Mouse (Mus musculus) testis, adult 2 months (tissue): Measurements from ENCODE around the gene Gpbp1l1. TPM values are rescaled to one million over a fixed set of nuclear protein-coding genes. Genes with fewer than 3 reads are reported as not detected.

Experiments
- H3K27ac ChIP-seq: fragments of 200-500 bp; 2 replicates; pipeline ENCODE4 v1.5.1; 2012; ENCODE audit warnings: low read depth, low read length; ENCODE audit not compliant: control insufficient read depth, insufficient read depth
- H3K27me3 ChIP-seq: fragments of 200-500 bp; 2 replicates; pipeline ENCODE4 v1.6.1; 2012; ENCODE audit warnings: mild to moderate bottlenecking, low read length, moderate library complexity; ENCODE audit not compliant: control insufficient read depth, insufficient read depth
- H3K36me3 ChIP-seq: fragments of 200-500 bp; 2 replicates; pipeline ENCODE4 v1.6.1; 2012; ENCODE audit warnings: mild to moderate bottlenecking, low read length; ENCODE audit not compliant: control insufficient read depth, insufficient read depth
- H3K4me1 ChIP-seq: fragments of 200-500 bp; 2 replicates; pipeline ENCODE4 v1.6.1; 2012; ENCODE audit warnings: low read length; ENCODE audit not compliant: control insufficient read depth, insufficient read depth
- H3K4me3 ChIP-seq: fragments of 200-500 bp; 2 replicates; pipeline ENCODE4 v1.5.1; 2012; ENCODE audit warnings: low read depth, mild to moderate bottlenecking, low read length, moderate library complexity, mixed read lengths; ENCODE audit not compliant: control insufficient read depth
- CTCF ChIP-seq: fragments of 200-500 bp; IDR thresholded peaks from 2 replicates; pipeline ENCODE4 v1.5.1; 2012; ENCODE audit warnings: low read depth, mild to moderate bottlenecking, inconsistent platforms, low read length, moderate library complexity; ENCODE audit not compliant: control insufficient read depth, insufficient read depth, insufficient replicate concordance
- POLR2A ChIP-seq: fragments of 200-500 bp; IDR thresholded peaks from 2 replicates; pipeline ENCODE4 v1.6.1; 2012; ENCODE audit warnings: low read depth, mild to moderate bottlenecking, inconsistent platforms, low read length, moderate library complexity; ENCODE audit not compliant: control insufficient read depth
- polyA plus RNA-seq: library from polyadenylated mRNA; depleted of rRNA; stranded (reverse); fragments of >200 nt; gene quantifications from 2 replicates; pipeline ENCODE4 v1.2.3, GENCODE M21; 2012; rRNA removed

Gene Gpbp1l1
- polyA plus RNA-seq, result 38.8 and 39.9 TPM in 2 replicates

DNA sequence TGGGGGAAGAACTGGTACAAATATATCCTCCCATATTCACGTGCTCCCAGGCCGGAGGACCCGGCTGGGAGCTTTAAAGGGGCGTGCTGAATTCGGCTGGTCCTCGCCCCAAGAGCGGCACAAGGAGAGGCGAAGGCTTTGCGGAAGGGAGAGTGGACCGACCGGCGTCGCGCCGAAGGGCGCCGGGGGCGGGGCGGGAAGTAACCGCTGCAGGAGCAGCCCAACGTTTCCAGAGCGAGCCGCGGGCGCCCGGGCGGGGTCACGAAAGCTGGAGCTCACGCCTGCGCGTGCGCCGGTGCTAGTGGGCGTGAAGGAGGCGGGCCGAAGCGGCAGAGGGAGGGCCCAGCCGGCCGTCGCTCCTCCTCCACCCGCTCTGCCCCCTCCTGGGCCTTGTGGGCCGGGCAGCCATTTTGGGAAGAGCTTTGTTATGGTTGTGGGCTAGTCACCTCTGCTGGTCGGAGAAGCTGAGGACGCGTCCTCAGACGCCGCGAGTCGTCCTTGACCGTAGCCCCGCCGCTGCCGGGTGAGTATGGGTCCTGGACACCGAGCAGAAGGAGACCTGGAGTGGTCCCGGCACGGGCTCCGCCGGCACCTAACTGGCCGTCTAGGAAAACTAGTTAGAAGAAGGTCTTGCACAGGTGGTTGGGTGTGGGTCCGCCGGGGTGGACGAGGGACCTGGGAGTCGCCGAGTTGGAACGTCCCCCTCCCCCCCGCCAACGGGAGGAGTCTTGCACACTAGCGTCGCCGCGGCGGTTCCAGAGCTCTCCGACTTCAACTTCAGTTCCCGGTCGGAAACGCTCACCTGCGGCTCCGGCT is at the start of gene Gpbp1l1:
Gene Gpbp1l1, plus strand, starts transcription at position 353 of the 816 bp plus-strand sequence.
- no peaks in the 10 kb centered on the region for H3K36me3 ChIP-seq
- H3K27me3 ChIP-seq, result no peaks in the 10 kb centered on the region
- peak within 1 kb of the TSS; percentile 100 for H3K27ac ChIP-seq
- TF ChIP-seq POLR2A (peak; percentile 82), CTCF (no peak)
- no peaks in the 10 kb centered on the region for H3K4me1 ChIP-seq
- peak within 1 kb of the TSS; percentile 93 for H3K4me3 ChIP-seq

DNA sequence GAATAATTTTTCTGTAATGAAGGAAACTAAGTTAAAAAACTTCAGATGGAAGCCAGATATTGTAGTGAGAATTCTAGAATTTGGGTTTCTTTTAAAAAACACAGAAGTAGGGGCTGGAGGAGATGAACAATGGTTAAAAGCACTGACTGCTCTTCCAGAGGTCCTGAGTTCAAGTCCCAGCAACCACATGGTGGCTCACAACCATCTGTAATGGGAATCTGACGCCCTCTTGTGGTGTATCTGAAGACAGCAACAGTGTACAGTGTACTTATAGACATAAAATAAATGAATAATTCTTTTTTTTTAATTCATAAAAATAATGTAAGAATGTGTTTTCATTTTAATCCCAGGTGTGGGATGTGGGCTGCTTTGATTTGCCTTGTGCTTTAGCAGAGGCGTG is 26.3 kb upstream of the Gpbp1l1 start:
- Histone ChIP-seq H3K27ac (no peak overlapping the region), H3K27me3 (no peaks in the 10 kb centered on the region), H3K4me3 (no peak overlapping the region), H3K36me3 (no peaks in the 10 kb centered on the region), H3K4me1 (no peaks in the 10 kb centered on the region)
- no peak for TF ChIP-seq POLR2A
- no peak for TF ChIP-seq CTCF

DNA sequence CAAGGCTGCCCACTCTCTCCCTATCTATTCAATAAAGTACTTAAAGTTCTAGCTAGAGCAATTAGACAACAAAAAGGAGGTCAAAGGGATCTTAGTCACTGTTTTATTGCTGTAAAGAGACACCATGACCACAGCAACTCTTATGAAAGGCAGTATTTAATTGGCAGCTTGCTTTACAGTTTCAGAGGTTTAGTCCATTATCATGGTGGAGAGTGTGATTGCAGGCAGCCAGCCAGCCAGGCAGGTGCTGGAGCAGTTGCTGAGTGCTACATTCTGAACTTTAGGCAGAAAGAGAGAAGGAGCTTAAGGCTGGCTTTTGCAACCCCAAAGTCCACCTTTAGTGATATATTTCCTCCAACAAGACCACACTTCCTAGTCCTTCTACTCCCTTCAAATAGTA is 21.1 kb upstream of the Gpbp1l1 start:
- H3K36me3 ChIP-seq, result peaks cover 2% of the 10 kb centered on the region
- no peaks in the 10 kb centered on the region for H3K4me1 ChIP-seq
- no peak overlapping the region for H3K27ac ChIP-seq
- H3K4me3 ChIP-seq, result no peak overlapping the region
- TF ChIP-seq CTCF, result no peak
- TF ChIP-seq POLR2A, result no peak
- no peaks in the 10 kb centered on the region for H3K27me3 ChIP-seq

DNA sequence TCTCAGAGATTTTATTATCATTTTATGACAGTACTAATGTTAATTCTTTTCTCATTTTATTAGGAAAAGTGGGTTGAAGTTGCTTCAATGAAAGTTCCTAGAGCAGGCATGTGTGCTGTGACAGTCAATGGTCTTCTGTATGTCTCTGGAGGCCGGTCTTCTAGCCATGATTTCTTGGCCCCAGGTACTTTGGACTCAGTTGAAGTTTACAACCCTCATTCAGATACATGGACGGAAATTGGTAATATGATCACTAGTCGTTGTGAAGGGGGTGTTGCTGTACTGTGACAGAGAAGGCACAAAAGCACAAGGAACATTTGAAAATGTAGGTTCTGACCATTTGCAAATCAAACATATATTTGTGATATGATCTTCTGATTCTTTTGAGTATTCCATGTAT is 19.7 kb upstream of the Gpbp1l1 start:
- Histone ChIP-seq H3K27me3 (no peaks in the 10 kb centered on the region), H3K27ac (no peak overlapping the region), H3K4me3 (no peak overlapping the region), H3K36me3 (peaks cover 2% of the 10 kb centered on the region), H3K4me1 (no peaks in the 10 kb centered on the region)
- TF ChIP-seq POLR2A (no peak), CTCF (no peak)

DNA sequence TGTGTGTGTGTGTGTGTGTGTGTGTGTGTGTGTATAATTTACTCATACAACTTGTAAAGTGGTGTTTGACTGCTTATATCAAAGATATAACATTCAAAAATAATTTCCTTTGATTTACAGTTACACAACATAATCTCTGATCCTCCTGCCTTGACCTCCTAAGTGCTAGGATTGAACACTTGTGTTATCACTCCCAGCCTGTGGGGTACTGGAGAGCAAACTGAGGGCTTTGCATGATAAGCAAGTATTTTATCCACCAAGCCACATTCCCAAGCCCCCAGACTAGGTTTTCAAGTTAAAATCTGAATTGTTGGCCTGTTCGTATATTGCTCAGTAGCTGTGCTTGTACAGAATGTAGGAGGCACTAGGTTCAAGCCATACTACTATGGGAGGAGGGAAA is 7.0 kb upstream of the Gpbp1l1 start:
- H3K36me3 ChIP-seq, result no peaks in the 10 kb centered on the region
- no peak overlapping the region for H3K27ac ChIP-seq
- no peaks in the 10 kb centered on the region for H3K27me3 ChIP-seq
- H3K4me3 ChIP-seq, result no peak overlapping the region
- TF ChIP-seq CTCF (no peak), POLR2A (no peak)
- H3K4me1 ChIP-seq, result no peaks in the 10 kb centered on the region

DNA sequence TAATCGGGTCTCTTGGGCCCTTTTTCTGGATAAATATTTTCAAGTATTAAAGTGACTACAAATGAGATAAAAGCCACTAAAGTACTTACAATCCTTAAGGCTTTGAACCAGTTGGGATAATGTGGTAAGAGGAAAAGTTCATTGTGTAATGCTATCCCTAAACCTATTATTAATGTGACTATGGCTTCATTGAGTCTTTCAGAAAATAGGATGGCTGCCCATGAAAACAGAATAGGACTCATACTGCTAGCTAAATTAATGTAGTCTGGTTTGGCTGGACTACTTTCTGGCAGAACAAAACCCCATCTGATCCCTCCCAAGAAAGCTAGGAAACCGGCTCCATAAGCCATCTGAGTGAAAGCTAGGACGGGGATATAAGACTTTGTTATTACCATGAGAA is 4.4 kb upstream of the Gpbp1l1 start:
- TF ChIP-seq CTCF (no peak), POLR2A (no peak)
- Histone ChIP-seq H3K4me1 (no peaks in the 10 kb centered on the region), H3K4me3 (no peak overlapping the region), H3K36me3 (no peaks in the 10 kb centered on the region), H3K27ac (no peak overlapping the region), H3K27me3 (no peaks in the 10 kb centered on the region)

DNA sequence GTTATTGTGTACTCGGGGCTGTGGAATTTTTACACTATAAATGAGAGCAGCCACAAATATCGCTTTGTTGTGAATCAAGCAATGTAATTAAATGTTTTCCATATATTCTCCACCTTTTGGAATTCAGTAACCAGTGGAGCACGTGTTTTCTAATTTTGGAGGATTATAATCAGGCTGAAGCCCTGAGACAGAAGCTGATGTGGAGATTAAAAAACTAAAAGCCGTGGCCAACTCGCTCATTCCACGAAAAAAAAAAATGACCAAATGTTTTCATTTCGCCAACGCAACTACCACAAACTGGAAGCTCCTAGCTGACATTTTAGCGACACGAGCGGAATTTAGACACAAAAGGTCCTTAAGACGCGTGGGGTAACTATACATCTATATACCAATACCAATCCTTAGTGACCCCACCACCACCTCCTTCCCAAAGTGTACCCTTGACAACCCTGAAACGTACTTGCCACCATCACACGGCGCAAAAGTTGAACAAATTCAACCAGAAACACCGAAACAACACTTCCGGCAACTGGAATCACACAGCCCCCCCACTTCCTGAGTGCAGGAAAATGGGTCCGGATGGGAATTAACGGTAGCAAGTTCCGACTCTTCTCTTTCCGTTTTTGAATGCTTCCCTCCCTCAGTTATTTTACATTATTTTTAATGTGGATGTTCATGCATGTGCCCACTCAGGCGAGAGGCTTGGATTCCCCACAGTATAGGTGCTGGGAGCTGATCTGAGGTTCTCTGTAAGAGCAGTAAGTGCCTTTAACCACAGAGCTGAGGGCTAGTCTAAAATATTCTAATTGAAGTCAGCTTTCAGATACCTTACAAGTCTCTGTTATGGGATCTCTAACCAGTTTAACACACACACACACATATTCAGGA is 1.8 kb upstream of the Gpbp1l1 start, which contains the start of gene Tmem69:
Gene Tmem69, minus strand, starts transcription at position 524 of the 888 bp plus-strand sequence.
- no peaks in the 10 kb centered on the region for H3K36me3 ChIP-seq
- no peaks in the 10 kb centered on the region for H3K4me1 ChIP-seq
- TF ChIP-seq POLR2A (no peak; the same call in 1 of the 2 replicates), CTCF (no peak)
- H3K27me3 ChIP-seq, result no peaks in the 10 kb centered on the region
- peak within 1 kb of the TSS; percentile 100 for H3K27ac ChIP-seq
- H3K4me3 ChIP-seq, result peak within 1 kb of the TSS; percentile 93
